Mouse (Mus musculus) leukemia stem cell, adult 10-12 weeks (primary cell): Measurements from ENCODE around the gene Cldn34a. TPM values are rescaled to one million over a fixed set of nuclear protein-coding genes. Genes with fewer than 3 reads are reported as not detected.

Experiments
- polyA plus RNA-seq: library from polyadenylated mRNA; stranded (reverse); fragments of >175 nt; gene quantifications from 2 replicates; pipeline ENCODE4 v1.2.3, GENCODE M21; 2012; ENCODE audit warnings: low replicate concordance

Cldn34a gene
- not detected in 2 replicates for polyA plus RNA-seq

GRCm38 (mm10) chrX:152563034-152563433, at the start of gene Cldn34a:
TSS of gene Cldn34a (plus strand) at chrX:152563334.

Other genes starting within 250 kb of the Cldn34a start
- gene Kantr, start 235.8 kb upstream of the Cldn34a start, polyA plus RNA-seq: 0.88 and 1.0 TPM in 2 replicates
- 7.0 and 21.1 TPM in 2 replicates for gene Tspyl2, start 220.9 kb upstream of the Cldn34a start, polyA plus RNA-seq
- gene Gpr173, start 194.6 kb upstream of the Cldn34a start, polyA plus RNA-seq: not detected in 2 replicates
- not detected in 2 replicates for gene Shroom2, start 206.1 kb downstream of the Cldn34a start, polyA plus RNA-seq
- gene Gpr143, start 218.6 kb downstream of the Cldn34a start, polyA plus RNA-seq: not detected in 2 replicates